Mouse (Mus musculus): ENCODE data around the gene Tmem139.

Tmem139 gene

GRCm38 (mm10) chr6:42261524-42262170, at the start of gene Tmem139:
Tmem139 (plus strand) TSS chr6:42261970.
- peak; percentile 77 to 86 for DNase-seq

GRCm38 (mm10) chr6:42215028-42215427, 46.7 kb upstream of the Tmem139 start, which contains the start of gene Tas2r144:
Tas2r144 (plus strand) TSS chr6:42215328.
- no peak for DNase-seq

- DNase-seq: peak in 1 of 2 experiments; percentile 24
Observed at GRCm38 (mm10) chr6:42222286-42222685, 39.5 kb upstream of the Tmem139 start.

- no peak for DNase-seq
Observed at GRCm38 (mm10) chr6:42225046-42225445, 36.7 kb upstream of the Tmem139 start.

GRCm38 (mm10) chr6:42227240-42228101, 34.3 kb upstream of the Tmem139 start:
- DNase-seq: peak in 1 of 2 experiments; percentile 79

GRCm38 (mm10) chr6:42229610-42230009, 32.2 kb upstream of the Tmem139 start:
- DNase-seq: no peak

- DNase-seq: no peak
Observed at GRCm38 (mm10) chr6:42231191-42231590, 30.6 kb upstream of the Tmem139 start.

GRCm38 (mm10) chr6:42237276-42237805, 24.4 kb upstream of the Tmem139 start:
- no peak for DNase-seq

GRCm38 (mm10) chr6:42241311-42242045, 20.3 kb upstream of the Tmem139 start:
- no peak for DNase-seq

GRCm38 (mm10) chr6:42245711-42246353, 15.9 kb upstream of the Tmem139 start, which contains the start of gene Gstk1:
Gstk1 (plus strand) TSS chr6:42245935.
- DNase-seq: peak; percentile 90 to 92

- DNase-seq: peak; percentile 40 to 60
Observed at GRCm38 (mm10) chr6:42247173-42247572, 14.6 kb upstream of the Tmem139 start.

GRCm38 (mm10) chr6:42247981-42248380, 13.8 kb upstream of the Tmem139 start:
- DNase-seq: no peak

GRCm38 (mm10) chr6:42251791-42252190, 10.0 kb upstream of the Tmem139 start:
- DNase-seq: no peak

GRCm38 (mm10) chr6:42253103-42253502, 8.7 kb upstream of the Tmem139 start:
- DNase-seq: no peak

GRCm38 (mm10) chr6:42257303-42257863, 4.4 kb upstream of the Tmem139 start:
- DNase-seq: peak; percentile 61 to 74

GRCm38 (mm10) chr6:42260430-42260829, 1.3 kb upstream of the Tmem139 start:
- DNase-seq: no peak

- peak; percentile 98 to 99 for DNase-seq
Observed at GRCm38 (mm10) chr6:42264626-42265312, 3.0 kb downstream of the Tmem139 start, which contains the start of gene Casp2. Casp2 (plus strand) TSS chr6:42264985.

GRCm38 (mm10) chr6:42265391-42266330, 3.9 kb downstream of the Tmem139 start:
- no peak for DNase-seq

GRCm38 (mm10) chr6:42270817-42271216, 9.0 kb downstream of the Tmem139 start:
- DNase-seq: no peak

GRCm38 (mm10) chr6:42276151-42276550, 14.4 kb downstream of the Tmem139 start:
- no peak for DNase-seq

Data from kidney, adult 8-10 months (tissue).